Mouse (Mus musculus) adrenal gland, postnatal 36 days (tissue): ENCODE data around the gene Stpg4. TPM values are rescaled to one million over a fixed set of nuclear protein-coding genes. Genes with fewer than 3 reads are reported as not detected.
A peak's percentile ranks its signal among the peaks of the same experiment; 100 is the strongest.

Experiments used
- DNase-seq, 2 experiments: peaks; one replicate each; pipeline ENCODE4 v3.0.0; 2021; ENCODE audit warnings: mixed read lengths in 1 of 2
- total RNA-seq, 2 experiments: library from RNA; stranded (reverse); gene quantifications; 2 replicates each; pipeline ENCODE4 v1.2.3; 2021

The Stpg4 gene
- total RNA-seq, 2 experiments from 2014 or later: not detected

DNA sequence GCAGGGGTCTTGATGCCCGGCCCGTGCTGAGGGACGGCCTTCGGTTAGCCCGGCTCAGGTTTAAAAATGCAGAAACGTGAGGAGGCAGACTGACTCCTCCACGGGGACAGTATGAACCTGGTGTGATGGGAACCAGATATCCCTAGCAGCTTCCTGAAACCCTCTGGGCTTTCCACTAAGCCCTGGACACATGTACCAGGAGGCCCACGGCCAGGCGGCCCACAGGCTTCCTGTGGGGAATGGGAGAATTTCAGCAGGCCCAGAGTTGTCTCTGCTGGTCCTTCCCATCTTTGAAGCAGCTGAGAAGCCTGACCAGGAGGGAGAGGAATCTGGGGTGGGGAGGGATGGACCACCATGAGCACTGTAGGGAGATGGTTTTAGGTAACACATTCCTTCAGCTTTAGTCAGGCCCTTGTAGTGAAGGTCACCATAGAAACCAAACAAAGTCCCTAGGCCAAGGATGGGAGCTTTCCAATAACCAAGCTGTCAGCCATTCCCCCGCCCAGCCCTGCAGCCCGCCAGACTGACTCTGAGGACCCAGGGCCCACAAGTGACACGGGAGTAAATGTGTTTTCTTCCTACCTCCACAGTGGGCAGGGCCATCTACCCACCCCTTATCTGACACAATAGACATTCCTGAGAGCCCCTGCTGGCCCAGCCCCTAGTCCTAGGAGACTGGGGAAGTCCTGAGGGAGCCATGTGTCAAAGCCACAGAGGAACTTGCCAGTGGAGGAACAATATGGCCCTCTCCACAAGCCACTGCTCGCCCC is 76.9 kb downstream of the Stpg4 start:
- peak in 1 of 2 experiments; percentile 22 for DNase-seq

DNA sequence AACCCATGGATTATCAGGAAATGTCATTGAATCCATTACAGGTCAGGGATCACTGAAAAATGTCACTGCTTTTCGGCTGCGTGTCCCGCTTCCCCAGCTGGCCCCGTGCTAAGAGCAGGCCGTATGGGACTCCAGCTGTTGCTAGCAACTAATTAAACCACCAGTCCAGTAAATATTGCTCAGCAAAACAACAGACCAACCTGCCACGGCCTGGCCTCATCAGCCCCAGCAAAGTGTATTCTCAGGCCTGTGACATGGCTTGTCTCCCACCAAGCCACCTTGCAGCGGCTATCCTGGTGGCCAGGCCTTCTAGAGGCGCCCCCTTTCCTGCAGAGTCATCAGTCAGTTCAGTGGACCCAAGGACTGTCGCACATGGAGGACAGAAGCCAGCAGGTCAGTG is 78.0 kb downstream of the Stpg4 start:
- no peak for DNase-seq

DNA sequence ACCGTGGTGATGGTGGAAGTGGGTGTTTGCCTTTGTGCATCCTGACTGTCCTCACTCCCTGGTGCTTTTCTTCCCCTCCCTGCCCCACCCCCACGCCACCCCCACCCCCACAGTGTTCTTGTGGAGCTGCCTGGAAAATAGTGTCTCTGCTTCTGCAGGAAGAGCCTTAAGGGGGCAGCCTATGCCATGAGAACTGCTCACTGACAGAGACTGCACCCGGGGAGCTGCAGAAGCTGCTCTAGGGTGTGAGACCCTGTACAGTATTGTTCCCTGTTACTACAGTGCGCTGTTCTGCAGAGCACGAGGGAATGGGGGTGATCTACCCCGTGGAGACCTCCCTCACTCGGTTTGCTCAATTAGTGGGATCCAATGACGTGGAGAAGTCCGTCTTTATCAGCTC is 78.5 kb downstream of the Stpg4 start:
- DNase-seq: no peak

DNA sequence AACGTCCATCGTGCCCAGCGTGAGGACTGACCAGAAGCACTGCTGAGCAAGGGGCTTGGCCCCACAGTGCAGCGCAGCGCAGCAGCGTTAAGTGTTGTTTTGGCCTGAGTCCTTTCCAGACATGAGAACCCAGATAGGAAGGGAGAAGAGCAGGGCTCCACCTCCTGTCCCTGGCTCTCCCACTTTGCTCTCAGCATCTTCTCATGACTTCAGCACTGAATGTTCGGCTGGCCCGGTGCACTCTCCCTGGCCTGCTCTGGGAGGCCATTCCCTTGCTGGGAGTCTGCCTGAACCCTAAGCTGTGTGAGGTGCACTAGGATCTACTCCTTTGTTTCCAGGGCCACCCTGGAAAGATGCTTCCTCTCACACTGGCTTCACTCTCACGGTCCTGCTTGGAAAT is 79.2 kb downstream of the Stpg4 start:
- no peak for DNase-seq

DNA sequence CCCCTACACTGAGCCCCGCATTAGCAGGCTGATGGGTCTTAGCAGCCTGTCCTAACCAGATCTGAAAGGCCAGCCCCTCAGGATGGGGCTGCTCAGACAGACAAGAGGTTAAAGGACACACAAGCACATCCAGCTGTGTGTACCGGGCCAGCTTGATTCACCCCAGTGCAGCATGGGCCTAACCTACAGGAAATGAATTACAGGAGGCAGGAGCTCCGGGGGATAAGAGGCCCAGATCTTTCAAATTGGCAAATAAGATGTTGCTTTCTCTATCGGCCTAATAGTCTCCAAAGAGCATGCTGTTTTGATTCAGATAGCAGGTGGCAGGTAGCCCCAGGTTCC is 82.3 kb downstream of the Stpg4 start:
- DNase-seq: no peak

DNA sequence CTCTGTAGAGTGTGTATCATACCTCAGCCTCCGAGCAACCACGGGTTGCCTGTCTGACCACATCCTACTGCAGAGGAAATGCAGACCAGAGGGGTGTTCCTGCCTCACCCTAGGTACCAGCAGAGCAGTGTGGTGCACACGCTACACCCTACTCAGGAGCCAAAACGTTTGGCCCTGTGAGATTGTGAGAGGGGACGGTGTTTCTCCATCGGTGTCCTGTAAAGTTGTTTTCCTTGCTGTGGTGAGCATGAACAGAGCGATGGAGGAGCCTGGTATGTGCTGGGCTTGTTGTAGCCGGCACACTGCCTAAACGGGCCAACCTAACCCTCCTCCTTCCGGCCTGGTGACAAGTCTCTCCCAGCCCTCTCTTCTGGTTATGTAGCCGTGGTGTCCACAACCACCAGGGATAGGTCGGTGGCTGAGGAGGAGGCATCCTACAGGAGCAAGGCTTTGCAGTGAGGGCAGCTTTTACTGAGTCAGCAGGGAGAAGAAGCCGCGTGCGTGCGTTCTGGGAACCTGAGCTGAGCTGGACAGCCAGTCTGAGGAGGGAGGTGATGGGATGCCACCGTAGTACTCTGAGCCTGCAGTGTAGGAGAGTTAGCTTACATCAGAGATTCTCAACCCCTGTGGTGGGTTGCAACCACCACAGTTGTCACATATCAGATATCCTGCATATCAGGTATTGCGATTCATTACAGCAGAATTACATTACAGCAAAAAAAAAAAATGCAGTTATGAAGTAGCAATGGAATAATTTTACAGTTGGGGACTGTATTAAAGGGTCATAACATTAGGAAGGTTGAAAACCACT is 82.9 kb downstream of the Stpg4 start:
- DNase-seq: no peak

DNA sequence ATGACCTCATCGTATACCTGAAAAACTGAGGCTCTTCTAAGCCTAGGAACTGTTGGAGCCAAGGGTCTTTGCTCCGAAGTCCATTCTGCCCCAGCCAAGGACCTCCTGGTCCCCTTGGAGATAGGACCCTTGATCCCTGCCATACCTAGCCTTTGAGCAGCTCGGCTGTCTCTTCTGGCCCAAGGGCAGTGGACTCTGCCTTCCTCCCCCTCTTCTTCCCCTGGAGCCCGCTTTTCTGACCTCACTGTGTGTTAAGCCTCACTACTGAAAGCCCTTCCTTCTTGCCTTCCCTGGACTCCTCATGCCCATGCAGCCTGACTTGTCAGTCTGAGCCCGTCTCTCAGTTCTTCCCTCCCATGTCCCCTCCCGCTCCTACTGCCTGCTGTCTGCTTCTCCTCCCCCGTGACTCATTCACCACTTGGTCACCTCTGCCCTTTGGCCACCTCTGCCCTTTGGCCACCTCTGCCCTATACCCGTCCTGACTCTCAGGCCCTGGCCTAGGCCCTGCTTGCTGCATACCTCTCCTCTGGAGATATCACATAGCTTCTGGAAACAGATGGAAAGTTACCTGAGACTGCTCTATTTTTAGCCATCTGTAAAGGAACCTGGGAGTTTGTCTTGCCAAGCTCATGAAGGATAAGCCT is 84.4 kb downstream of the Stpg4 start:
- peak; percentile 18 to 21 for DNase-seq

Other genes starting within 250 kb of the Stpg4 start
- gene Mcfd2, start 161.8 kb downstream of the Stpg4 start, total RNA-seq: 100 to 1,000 TPM; 256 to 285 TPM
- gene Ttc7, start 144.9 kb downstream of the Stpg4 start, total RNA-seq: 10 to 100 TPM in 1 of 2 experiments, 1 to 10 TPM in 1; 9.5 to 14.3 TPM
- 100 to 1,000 TPM; 420 to 539 TPM for gene Calm2, start 19.2 kb upstream of the Stpg4 start, total RNA-seq
- not detected for gene Epcam, start 208.2 kb upstream of the Stpg4 start, total RNA-seq
- 10 to 100 TPM; 13.7 to 24.3 TPM for gene Msh2, start 244.6 kb upstream of the Stpg4 start, total RNA-seq